Comparison of ENCODE assay signal across 24 mouse cellular contexts in genomic region chr15:60476755-60477310, GRCm38 (mm10).
A peak's percentile ranks its signal among the peaks of the same experiment; 100 is the strongest.
DNase-seq lines count a peak whose midpoint lies in the region; ATAC-seq lines count a peak whose summit lies in the region.
"Had no signal": no experiment of that assay in that cellular context is flagged by ENCODE, and none has a peak within 500 bp of the region (broad histone marks: within the 10 kb centered on the region; RNA-seq: fewer than 3 reads in every experiment).

No protein-coding gene starts in this region.

- no peaks in the 10 kb centered on the region for H3K4me1 ChIP-seq in forebrain, embryonic 13.5 days
- H3K4me1 ChIP-seq in forebrain, embryonic 11.5 days (replicated peaks; ENCODE audit: control insufficient read depth, insufficient read depth, low read length) = no peaks in the 10 kb centered on the region
- H3K4me1 ChIP-seq in midbrain, embryonic 13.5 days (replicated peaks) = no peaks in the 10 kb centered on the region
- peaks cover 10% of the 10 kb centered on the region; the same call in 1 of the 2 replicates for H3K4me1 ChIP-seq in midbrain, embryonic 10.5 days
- no peaks in the 10 kb centered on the region for H3K4me1 ChIP-seq in midbrain, embryonic 16.5 days (ENCODE audit: control insufficient read depth, insufficient read depth, low read length)
- H3K4me1 ChIP-seq in liver, embryonic 12.5 days = no peaks in the 10 kb centered on the region
- H3K4me1 ChIP-seq: embryonic facial prominence, embryonic 13.5 days; heart, embryonic 10.5 days; kidney, embryonic 15.5 days; limb, embryonic 12.5 days; liver, embryonic 13.5 days had no signal

- H3K27ac ChIP-seq in forebrain, embryonic 13.5 days = no peak overlapping the region
- H3K27ac ChIP-seq in forebrain, embryonic 11.5 days (ENCODE audit: low read depth, low read length) = no peak overlapping the region
- H3K27ac ChIP-seq in midbrain, embryonic 13.5 days = no peak overlapping the region
- no peak overlapping the region for H3K27ac ChIP-seq in midbrain, embryonic 10.5 days (replicated peaks)
- H3K27ac ChIP-seq in midbrain, embryonic 16.5 days (ENCODE audit: low read length) = no peak overlapping the region
- no peak overlapping the region for H3K27ac ChIP-seq in liver, embryonic 12.5 days
- H3K27ac ChIP-seq: embryonic facial prominence, embryonic 13.5 days; heart, embryonic 10.5 days; kidney, embryonic 15.5 days; limb, embryonic 12.5 days; liver, embryonic 13.5 days had no signal

- no peak overlapping the region for H3K4me3 ChIP-seq in forebrain, embryonic 13.5 days
- H3K4me3 ChIP-seq in forebrain, embryonic 11.5 days (ENCODE audit: low read depth, low read length) = no peak overlapping the region
- H3K4me3 ChIP-seq in midbrain, embryonic 13.5 days (replicated peaks) = no peak overlapping the region
- H3K4me3 ChIP-seq in midbrain, embryonic 10.5 days = no peak overlapping the region
- no peak overlapping the region for H3K4me3 ChIP-seq in midbrain, embryonic 16.5 days (ENCODE audit: low read depth, low read length)
- no peak overlapping the region for H3K4me3 ChIP-seq in liver, embryonic 12.5 days
- H3K4me3 ChIP-seq: embryonic facial prominence, embryonic 13.5 days; erythroblast, embryonic 14.5 days; heart, embryonic 10.5 days; kidney, embryonic 15.5 days; limb, embryonic 12.5 days; liver, embryonic 13.5 days had no signal

- WGBS in forebrain, embryonic 13.5 days = 53% methylated on average over 4 of the region's 4 CpGs
- WGBS in forebrain, embryonic 11.5 days = 69% methylated on average over 4 of the region's 4 CpGs
- 58% methylated on average over 4 of the region's 4 CpGs for WGBS in midbrain, embryonic 13.5 days
- WGBS in midbrain, embryonic 10.5 days = 77% methylated on average over 4 of the region's 4 CpGs
- 47% methylated on average over 4 of the region's 4 CpGs for WGBS in midbrain, embryonic 16.5 days
- WGBS in liver, embryonic 12.5 days (ENCODE audit: insufficient replicate concordance) = 61% methylated on average over 4 of the region's 4 CpGs

- ATAC-seq in forebrain, embryonic 13.5 days = peak; percentile 63; the same call in 1 of the 2 replicates
- ATAC-seq in forebrain, embryonic 11.5 days (replicated peaks; ENCODE audit: low FRiP score) = no peak
- peak; percentile 43; the same call in 1 of the 2 replicates for ATAC-seq in midbrain, embryonic 13.5 days
- ATAC-seq in midbrain, embryonic 16.5 days = peak; percentile 56
- ATAC-seq in liver, embryonic 12.5 days = no peak

- no peak overlapping the region for H3K4me2 ChIP-seq in forebrain, embryonic 13.5 days
- no peak overlapping the region for H3K4me2 ChIP-seq in forebrain, embryonic 11.5 days (ENCODE audit: low read depth, low read length, severe bottlenecking)
- H3K4me2 ChIP-seq in midbrain, embryonic 13.5 days (replicated peaks) = no peak overlapping the region
- H3K4me2 ChIP-seq in midbrain, embryonic 16.5 days (ENCODE audit: low read length) = no peak overlapping the region
- H3K4me2 ChIP-seq in liver, embryonic 12.5 days = no peak overlapping the region
- H3K4me2 ChIP-seq: embryonic facial prominence, embryonic 13.5 days; kidney, embryonic 15.5 days; limb, embryonic 12.5 days; liver, embryonic 13.5 days had no signal

- H3K36me3 ChIP-seq in forebrain, embryonic 13.5 days (ENCODE audit: poor library complexity, severe bottlenecking) = no peaks in the 10 kb centered on the region
- no peaks in the 10 kb centered on the region for H3K36me3 ChIP-seq in forebrain, embryonic 11.5 days (ENCODE audit: control insufficient read depth, insufficient read depth, low read length)
- H3K36me3 ChIP-seq in midbrain, embryonic 13.5 days = no peaks in the 10 kb centered on the region
- H3K36me3 ChIP-seq in midbrain, embryonic 10.5 days = no peaks in the 10 kb centered on the region
- no peaks in the 10 kb centered on the region for H3K36me3 ChIP-seq in midbrain, embryonic 16.5 days (ENCODE audit: control insufficient read depth, insufficient read depth, low read length)
- no peaks in the 10 kb centered on the region for H3K36me3 ChIP-seq in liver, embryonic 12.5 days
- H3K36me3 ChIP-seq: embryonic facial prominence, embryonic 13.5 days; heart, embryonic 10.5 days; kidney, embryonic 15.5 days; limb, embryonic 12.5 days; liver, embryonic 13.5 days had no signal

- no peak overlapping the region for H3K9ac ChIP-seq in forebrain, embryonic 13.5 days
- no peak overlapping the region for H3K9ac ChIP-seq in forebrain, embryonic 11.5 days (ENCODE audit: low read length)
- no peak overlapping the region for H3K9ac ChIP-seq in midbrain, embryonic 13.5 days (replicated peaks)
- no peak overlapping the region for H3K9ac ChIP-seq in midbrain, embryonic 16.5 days (ENCODE audit: low read depth, low read length)
- H3K9ac ChIP-seq in liver, embryonic 12.5 days = no peak overlapping the region
- H3K9ac ChIP-seq: embryonic facial prominence, embryonic 13.5 days; kidney, embryonic 15.5 days; limb, embryonic 12.5 days; liver, embryonic 13.5 days had no signal

- no peaks in the 10 kb centered on the region for H3K27me3 ChIP-seq in forebrain, embryonic 13.5 days
- H3K27me3 ChIP-seq in forebrain, embryonic 11.5 days (ENCODE audit: control insufficient read depth, insufficient read depth, low read length) = no peaks in the 10 kb centered on the region
- H3K27me3 ChIP-seq in midbrain, embryonic 13.5 days = no peaks in the 10 kb centered on the region
- H3K27me3 ChIP-seq in midbrain, embryonic 10.5 days (ENCODE audit: low read depth, poor library complexity, severe bottlenecking) = no peaks in the 10 kb centered on the region
- H3K27me3 ChIP-seq in midbrain, embryonic 16.5 days (ENCODE audit: control insufficient read depth, insufficient read depth, low read depth, low read length) = no peaks in the 10 kb centered on the region
- no peaks in the 10 kb centered on the region for H3K27me3 ChIP-seq in liver, embryonic 12.5 days (replicated peaks)
- H3K27me3 ChIP-seq: embryonic facial prominence, embryonic 13.5 days; kidney, embryonic 15.5 days; limb, embryonic 12.5 days; liver, embryonic 13.5 days had no signal

- no peak for DNase-seq in forebrain, embryonic 11.5 days (ENCODE audit: low spot score)
- no peak for DNase-seq in midbrain, embryonic 10.5 days (ENCODE audit: low spot score)
- DNase-seq in brain, adult 2 months (ENCODE audit: low read depth, low spot score) = peak; percentile 1
- no peak for DNase-seq in cerebellum, postnatal 10 days
- DNase-seq: adrenal gland, adult 8-10 months; cerebellum, adult 2 months; cerebellum, postnatal 36 days; embryo, embryonic 11 days; gastrocnemius, postnatal 10 days; kidney, adult 11 months; kidney, postnatal 4 days; liver, embryonic 13.5 days; lung, adult 2 months; lung, postnatal 14 days; right cerebral cortex, postnatal 14 days had no signal

- H3K9me3 ChIP-seq in forebrain, embryonic 13.5 days (replicated peaks) = no peaks in the 10 kb centered on the region
- no peaks in the 10 kb centered on the region for H3K9me3 ChIP-seq in forebrain, embryonic 11.5 days (ENCODE audit: control insufficient read depth, low read length)
- no peaks in the 10 kb centered on the region for H3K9me3 ChIP-seq in midbrain, embryonic 13.5 days
- H3K9me3 ChIP-seq in midbrain, embryonic 10.5 days (replicated peaks) = no peaks in the 10 kb centered on the region
- H3K9me3 ChIP-seq in midbrain, embryonic 16.5 days (replicated peaks; ENCODE audit: control insufficient read depth, low read length, poor library complexity, severe bottlenecking) = no peaks in the 10 kb centered on the region
- no peaks in the 10 kb centered on the region for H3K9me3 ChIP-seq in liver, embryonic 12.5 days (replicated peaks)
- H3K9me3 ChIP-seq: embryonic facial prominence, embryonic 13.5 days; kidney, embryonic 15.5 days; limb, embryonic 12.5 days; liver, embryonic 13.5 days had no signal

Comparison
In these comparisons a context has a peak if more than half of its experiments do, and no peak if none do; other contexts are left out.
1. ATAC-seq: peak in forebrain, embryonic 13.5 days (single experiment), midbrain, embryonic 13.5 days (single experiment) and midbrain, embryonic 16.5 days (single experiment); none in forebrain, embryonic 11.5 days (single experiment) and liver, embryonic 12.5 days (single experiment).